Mouse (Mus musculus) spleen, adult 2 months (tissue): ENCODE measurements at regions not wholly inside any gene's neighbourhood (a gene's known extent, or its start where the extent isn't known, plus 50 kb on each side); places are given as distances from the start of the nearest gene placed in this dataset.

Source experiments
- DNase-seq, 2 experiments: peaks; one replicate each; pipeline versions ENCODE4 v3.0.0 to v3.0.0-alpha.2; 2012 to 2021; ENCODE audit warnings: low spot score in 2 of 2, low read depth in 1 of 2
- H3K27ac ChIP-seq: fragments of 200-500 bp; 2 replicates; pipeline ENCODE4 v1.5.1; 2012; ENCODE audit warnings: low read length, inconsistent platforms; ENCODE audit not compliant: insufficient read depth
- H3K27me3 ChIP-seq: fragments of 200-500 bp; 2 replicates; pipeline ENCODE4 v1.6.1; 2012; ENCODE audit warnings: mild to moderate bottlenecking, moderate library complexity, low read length, inconsistent platforms; ENCODE audit not compliant: control insufficient read depth, insufficient read depth
- H3K36me3 ChIP-seq: fragments of 200-500 bp; 2 replicates; pipeline ENCODE4 v1.6.1; 2012; ENCODE audit warnings: mild to moderate bottlenecking, low read length, inconsistent platforms; ENCODE audit not compliant: control insufficient read depth, insufficient read depth
- H3K4me1 ChIP-seq: fragments of 200-500 bp; 2 replicates; pipeline ENCODE4 v1.6.1; 2011; ENCODE audit warnings: inconsistent platforms; ENCODE audit not compliant: control insufficient read depth, insufficient read depth, insufficient read length
- H3K4me3 ChIP-seq: fragments of 200-500 bp; 2 replicates; pipeline ENCODE4 v1.5.1; 2011; ENCODE audit warnings: mild to moderate bottlenecking, inconsistent platforms; ENCODE audit not compliant: insufficient read depth, insufficient read length; ENCODE audit errors: extremely low read depth
- CTCF ChIP-seq: fragments of 200-500 bp; IDR thresholded peaks from 2 replicates; pipeline ENCODE4 v1.5.1; 2011; ENCODE audit warnings: mild to moderate bottlenecking, inconsistent platforms; ENCODE audit not compliant: insufficient read depth, insufficient read length, insufficient replicate concordance; ENCODE audit errors: extremely low read depth
- POLR2A ChIP-seq: fragments of 200-500 bp; IDR thresholded peaks from 2 replicates; pipeline ENCODE4 v1.6.1; 2011; ENCODE audit warnings: low read depth, low read length, inconsistent platforms
- WGBS: fragments of 180-500 bp; shearing (Covaris S2); methylation state at CpG from one replicate; pipeline ENCODE4 v1.1.7; 2018; 5-methylcytosine and 5-hydroxymethylcytosine counted together

- no peaks in the 10 kb centered on the region for H3K4me1 ChIP-seq
- H3K27me3 ChIP-seq = no peaks in the 10 kb centered on the region
- H3K36me3 ChIP-seq = no peaks in the 10 kb centered on the region
- H3K27ac ChIP-seq = no peak overlapping the region
- WGBS = 37% methylated on average over 4 of the region's 4 CpGs
- no peak for TF ChIP-seq POLR2A
- no peak for DNase-seq
- no peak overlapping the region for H3K4me3 ChIP-seq
Observed at GRCm38 (mm10) chr2:51376597-51376996, 227.7 kb upstream of the Rnd3 start.

GRCm38 (mm10) chr2:51374636-51375035 is 225.7 kb upstream of the Rnd3 start:
- no peak for TF ChIP-seq CTCF
- no peak for TF ChIP-seq POLR2A
- 87% methylated on average over 6 of the region's 6 CpGs for WGBS
- Histone ChIP-seq H3K27ac (no peak overlapping the region), H3K36me3 (no peaks in the 10 kb centered on the region), H3K4me1 (no peaks in the 10 kb centered on the region), H3K4me3 (no peak overlapping the region), H3K27me3 (no peaks in the 10 kb centered on the region)
- DNase-seq = no peak

- Histone ChIP-seq H3K27me3 (no peaks in the 10 kb centered on the region), H3K4me1 (no peaks in the 10 kb centered on the region), H3K27ac (no peak overlapping the region), H3K36me3 (no peaks in the 10 kb centered on the region), H3K4me3 (no peak overlapping the region)
- no peak for DNase-seq
- TF ChIP-seq POLR2A = no peak
- no peak for TF ChIP-seq CTCF
- 55% methylated on average over 3 of the region's 3 CpGs for WGBS
Observed at GRCm38 (mm10) chr2:51372771-51373170, 223.9 kb upstream of the Rnd3 start.

GRCm38 (mm10) chr2:51362825-51363616 is 214.1 kb upstream of the Rnd3 start:
- TF ChIP-seq POLR2A (no peak), CTCF (no peak)
- no peak overlapping the region for H3K27ac ChIP-seq
- no peaks in the 10 kb centered on the region for H3K36me3 ChIP-seq
- H3K27me3 ChIP-seq = no peaks in the 10 kb centered on the region
- 60% methylated on average over 9 of the region's 9 CpGs for WGBS
- no peak for DNase-seq
- H3K4me1 ChIP-seq = no peaks in the 10 kb centered on the region
- H3K4me3 ChIP-seq = no peak overlapping the region

- 91% methylated on average over 7 of the region's 7 CpGs for WGBS
- no peak for DNase-seq
- H3K27me3 ChIP-seq = no peaks in the 10 kb centered on the region
- H3K4me1 ChIP-seq = no peaks in the 10 kb centered on the region
- no peak overlapping the region for H3K4me3 ChIP-seq
- H3K27ac ChIP-seq = no peak overlapping the region
- TF ChIP-seq CTCF (no peak), POLR2A (no peak)
- no peaks in the 10 kb centered on the region for H3K36me3 ChIP-seq
Observed at GRCm38 (mm10) chr2:51355281-51355680, 206.4 kb upstream of the Rnd3 start.

- no peaks in the 10 kb centered on the region for H3K36me3 ChIP-seq
Observed at GRCm38 (mm10) chr2:51354800-51355199, 205.9 kb upstream of the Rnd3 start.

GRCm38 (mm10) chr2:51349614-51350013 is 200.7 kb upstream of the Rnd3 start:
- Histone ChIP-seq H3K27ac (no peak overlapping the region), H3K4me3 (no peak overlapping the region), H3K4me1 (no peaks in the 10 kb centered on the region), H3K27me3 (no peaks in the 10 kb centered on the region), H3K36me3 (no peaks in the 10 kb centered on the region)
- 92% methylated on average over 2 of the region's 2 CpGs for WGBS
- TF ChIP-seq POLR2A (no peak), CTCF (no peak)
- no peak for DNase-seq

More at GRCm38 (mm10) chr2:51354800-51355199, 205.9 kb upstream of the Rnd3 start:
- no peak overlapping the region for H3K4me3 ChIP-seq
- no peak overlapping the region for H3K27ac ChIP-seq
- DNase-seq = no peak
- TF ChIP-seq CTCF (no peak), POLR2A (no peak)
- 89% methylated on average over 4 of the region's 4 CpGs for WGBS
- no peaks in the 10 kb centered on the region for H3K27me3 ChIP-seq
- no peaks in the 10 kb centered on the region for H3K4me1 ChIP-seq
